Mouse (Mus musculus): Measurements from ENCODE around the gene Ppp2r5c.

GRCm38 (mm10) chr12:110539346-110539745, 92.4 kb downstream of the Ppp2r5c start:
- TF ChIP-seq GATA1 (IDR thresholded peaks at IDR 0.05; ENCODE audit: borderline replicate concordance, low read length) (no peak), FLI1 (IDR thresholded peaks at IDR 0.05; ENCODE audit: low read length) (no peak)
